Mouse (Mus musculus) liver, embryonic 16.5 days (tissue): ENCODE measurements around the gene Tlx3. TPM values are rescaled to one million over a fixed set of nuclear protein-coding genes. Genes with fewer than 3 reads are reported as not detected.

ENCODE experiments used
- ATAC-seq: fragments of 200-750 bp; cut with Nextera tagmentation; 2 replicates; pipeline ENCODE4 v1.8.0; 2017; ENCODE audit warnings: low read depth, mild to moderate bottlenecking, moderate number of reproducible peaks, moderate library complexity
- H3K27ac ChIP-seq: fragments of 300-500 bp; sonication (generic); 2 replicates; pipeline ENCODE4 v1.5.1; 2014; ENCODE audit warnings: mild to moderate bottlenecking, low read length
- H3K27me3 ChIP-seq: fragments of 300-500 bp; sonication (generic); 2 replicates; pipeline ENCODE4 v1.6.1; 2014; ENCODE audit warnings: low read depth, low read length, mixed read lengths; ENCODE audit not compliant: control insufficient read depth, insufficient read depth
- H3K36me3 ChIP-seq: fragments of 300-500 bp; sonication (generic); 2 replicates; pipeline ENCODE4 v1.6.1; 2014; ENCODE audit warnings: mild to moderate bottlenecking; ENCODE audit not compliant: control insufficient read depth, insufficient read depth
- H3K4me1 ChIP-seq: fragments of 300-500 bp; sonication (generic); 2 replicates; pipeline ENCODE4 v1.6.1; 2014; ENCODE audit warnings: low read depth, low read length, mixed read lengths; ENCODE audit not compliant: control insufficient read depth
- H3K4me2 ChIP-seq: fragments of 300-500 bp; sonication (generic); 2 replicates; pipeline ENCODE4 v1.6.1; 2014; ENCODE audit warnings: low read depth, low read length, mixed read lengths
- H3K4me3 ChIP-seq: fragments of 300-500 bp; sonication (generic); 2 replicates; pipeline ENCODE4 v1.5.1; 2014; ENCODE audit warnings: low read depth, mild to moderate bottlenecking, low read length
- H3K9ac ChIP-seq: fragments of 300-500 bp; sonication (generic); 2 replicates; pipeline ENCODE4 v1.6.1; 2014; ENCODE audit warnings: low read depth, low read length
- H3K9me3 ChIP-seq: fragments of 300-500 bp; sonication (generic); replicated peaks from 2 replicates; pipeline ENCODE4 v1.6.1; 2016; ENCODE audit warnings: low read length; ENCODE audit not compliant: control insufficient read depth
- WGBS: fragments of 180-500 bp; shearing (Covaris S2); extraction: QIAGEN DNeasy Blood & Tissue Kit; methylation state at CpG from one replicate; pipeline ENCODE4 v1.1.7; 2014; ENCODE audit not compliant: insufficient replicate concordance; 5-methylcytosine and 5-hydroxymethylcytosine counted together
- polyA plus RNA-seq: library from polyadenylated mRNA; unstranded; fragments of >200 nt; fragmentation: Nextera tagmentation; extraction: Ambion mirVana; gene quantifications from 2 replicates; pipeline ENCODE4 v1.2.1, GENCODE M21; 2015

Tlx3 gene
- polyA plus RNA-seq, 1 experiment from 2014 or later = not detected

DNA sequence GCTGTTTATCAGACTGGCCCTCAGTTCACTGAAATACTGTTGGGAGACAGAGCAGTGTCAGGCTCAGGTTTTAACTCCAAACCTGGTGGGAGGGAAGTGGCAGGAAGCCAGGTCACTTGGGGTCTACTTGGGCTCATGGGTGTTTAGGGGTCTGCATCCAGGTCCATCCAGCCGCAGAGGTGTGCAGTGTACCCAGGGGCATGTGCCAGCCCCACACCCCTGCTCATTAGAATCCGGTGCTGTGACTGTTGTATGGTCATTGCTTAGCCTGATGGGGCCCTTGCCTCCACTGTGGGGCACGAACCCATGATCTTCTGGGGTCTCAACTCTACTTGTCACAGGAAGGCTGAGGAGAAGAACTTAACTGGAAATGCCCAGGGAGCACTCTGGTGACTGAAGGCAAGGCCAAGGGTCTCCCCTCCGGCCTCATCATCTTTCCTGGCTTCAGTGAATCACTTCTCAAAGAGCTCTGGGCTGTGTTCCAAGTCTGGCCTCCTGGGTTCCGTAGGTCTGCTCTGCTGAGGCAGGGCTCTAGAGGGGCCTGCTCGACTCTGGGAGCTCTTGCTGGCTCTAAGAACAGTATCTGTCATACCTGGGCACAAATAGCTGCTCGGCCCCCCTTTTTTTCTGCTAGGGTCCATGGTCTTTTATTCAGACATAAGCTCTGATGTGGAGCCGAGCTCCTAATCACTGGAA, 14.1 kb upstream of the Tlx3 start:
- ATAC-seq = no peak

DNA sequence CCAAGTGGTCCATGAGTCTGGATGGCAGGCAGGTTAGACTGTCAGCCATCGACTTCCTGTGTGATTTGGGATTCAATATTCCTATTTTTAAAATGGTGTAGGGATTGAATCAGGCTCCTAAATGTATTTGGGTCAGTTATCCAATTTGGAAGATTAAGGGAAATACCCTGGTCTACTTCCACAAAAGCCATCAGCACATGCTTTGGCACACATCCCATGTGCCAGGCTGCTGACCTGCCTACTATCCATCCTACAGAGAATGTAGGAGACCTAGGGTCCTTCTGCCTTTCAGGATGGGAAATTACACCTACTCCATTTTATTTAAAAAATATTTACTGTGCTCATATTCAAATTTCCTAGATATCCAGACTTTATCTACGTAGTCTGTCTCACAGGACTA, 4.0 kb upstream of the Tlx3 start:
- WGBS = 55% methylated on average over 2 of the region's 2 CpGs

More for the DNA sequence above, 14.1 kb upstream of the Tlx3 start:
- WGBS = 55% methylated on average over 8 of the region's 8 CpGs
- no peaks in the 10 kb centered on the region for H3K4me1 ChIP-seq
- H3K4me3 ChIP-seq = no peak overlapping the region
- H3K27me3 ChIP-seq = no peaks in the 10 kb centered on the region
- no peak overlapping the region for H3K4me2 ChIP-seq
- H3K9ac ChIP-seq = no peak overlapping the region
- no peaks in the 10 kb centered on the region for H3K9me3 ChIP-seq
- no peak overlapping the region for H3K27ac ChIP-seq
- H3K36me3 ChIP-seq = no peaks in the 10 kb centered on the region

DNA sequence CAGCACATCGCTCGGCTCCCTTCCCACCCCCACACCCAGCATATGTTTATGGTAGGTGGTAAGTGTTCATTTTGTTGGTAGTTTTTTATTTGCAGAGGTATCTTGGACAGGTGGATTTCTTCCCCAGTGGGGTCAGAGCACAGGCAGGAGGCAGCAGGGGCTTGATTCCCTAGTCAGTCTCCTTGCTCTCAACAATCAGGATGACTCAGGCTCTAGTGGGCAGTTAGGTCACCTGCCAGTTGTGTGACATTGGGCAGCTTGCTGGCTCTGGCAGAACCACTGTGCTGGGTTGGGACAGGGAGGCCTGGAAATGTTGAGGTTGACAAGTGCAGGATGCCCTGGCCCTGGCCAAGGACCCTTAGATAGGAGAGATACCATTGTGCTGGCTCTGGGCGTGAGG, 1.6 kb upstream of the Tlx3 start:
- 14% methylated on average over 3 of the region's 3 CpGs for WGBS
- Histone ChIP-seq H3K27ac (no peak overlapping the region), H3K36me3 (no peaks in the 10 kb centered on the region), H3K27me3 (peaks cover 77% of the 10 kb centered on the region), H3K9me3 (no peaks in the 10 kb centered on the region), H3K4me2 (no peak overlapping the region), H3K9ac (no peak overlapping the region), H3K4me1 (peaks cover 2% of the 10 kb centered on the region), H3K4me3 (no peak overlapping the region)
- ATAC-seq = no peak

More for the DNA sequence above, 4.0 kb upstream of the Tlx3 start:
- H3K4me3 ChIP-seq = no peak overlapping the region
- no peak overlapping the region for H3K27ac ChIP-seq
- no peaks in the 10 kb centered on the region for H3K9me3 ChIP-seq
- no peak overlapping the region for H3K4me2 ChIP-seq
- ATAC-seq = no peak
- H3K36me3 ChIP-seq = no peaks in the 10 kb centered on the region
- no peaks in the 10 kb centered on the region; the same call in 1 of the 2 replicates for H3K4me1 ChIP-seq
- H3K27me3 ChIP-seq = peaks cover 53% of the 10 kb centered on the region
- H3K9ac ChIP-seq = no peak overlapping the region

DNA sequence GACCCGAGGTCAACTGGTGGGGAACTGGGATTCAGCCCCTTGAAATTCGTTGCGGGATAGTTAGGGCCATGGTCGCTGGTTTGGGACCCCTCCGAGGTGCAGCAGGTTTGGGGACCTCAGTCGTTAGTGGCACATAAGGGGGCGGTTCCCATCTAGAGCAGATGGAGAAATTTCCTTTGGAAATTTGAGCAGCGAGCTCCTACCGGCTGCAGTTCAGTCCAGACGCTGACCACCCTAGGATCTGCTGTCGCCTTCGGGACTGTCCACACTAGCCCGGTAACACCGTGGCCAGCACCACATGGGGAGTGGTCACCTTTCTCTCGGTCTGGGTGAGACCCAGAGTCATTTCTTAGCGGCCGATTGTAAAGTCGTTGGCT, 928 bp upstream of the Tlx3 start:
- no peak overlapping the region for H3K9ac ChIP-seq
- no peak overlapping the region for H3K4me2 ChIP-seq
- H3K27ac ChIP-seq = no peak overlapping the region
- H3K4me3 ChIP-seq = no peak overlapping the region
- no peaks in the 10 kb centered on the region for H3K36me3 ChIP-seq
- H3K27me3 ChIP-seq = peaks cover 84% of the 10 kb centered on the region
- under 1% methylated on average over 18 of the region's 18 CpGs for WGBS
- no peak for ATAC-seq
- H3K4me1 ChIP-seq = peaks cover 2% of the 10 kb centered on the region
- no peaks in the 10 kb centered on the region for H3K9me3 ChIP-seq

DNA sequence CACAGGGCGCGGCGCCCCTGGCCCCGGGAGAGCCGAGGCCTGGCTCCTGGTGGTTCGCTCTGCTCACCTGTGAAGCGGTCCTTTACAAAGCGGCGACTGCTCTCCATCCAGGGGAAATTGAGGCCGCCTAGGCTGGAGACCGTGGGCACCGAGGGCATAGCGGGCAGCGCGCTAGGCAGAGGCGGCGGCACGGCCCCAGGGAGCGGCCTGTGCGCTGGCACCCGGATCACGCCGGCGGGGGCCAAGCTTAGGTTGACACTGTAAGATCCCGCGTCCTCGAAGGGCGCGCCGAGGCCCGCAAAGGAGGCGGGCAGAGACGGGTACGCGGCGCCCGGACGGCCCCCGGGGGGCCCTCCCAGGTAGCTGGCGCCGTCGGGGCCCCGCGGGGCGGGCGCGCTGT, 417 bp downstream of the Tlx3 start:
- Histone ChIP-seq H3K27ac (no peak overlapping the region), H3K4me1 (peaks cover 2% of the 10 kb centered on the region), H3K9me3 (no peaks in the 10 kb centered on the region), H3K4me2 (0 out of 2 replicates have a peak overlapping the region, but pooled peaks have one; percentile 9), H3K36me3 (no peaks in the 10 kb centered on the region), H3K9ac (no peak overlapping the region), H3K4me3 (peak overlapping the region; percentile 1; the same call in 1 of the 2 replicates), H3K27me3 (peaks cover 97% of the 10 kb centered on the region)
- no peak for ATAC-seq
- WGBS = 1% methylated on average over 41 of the region's 47 CpGs

DNA sequence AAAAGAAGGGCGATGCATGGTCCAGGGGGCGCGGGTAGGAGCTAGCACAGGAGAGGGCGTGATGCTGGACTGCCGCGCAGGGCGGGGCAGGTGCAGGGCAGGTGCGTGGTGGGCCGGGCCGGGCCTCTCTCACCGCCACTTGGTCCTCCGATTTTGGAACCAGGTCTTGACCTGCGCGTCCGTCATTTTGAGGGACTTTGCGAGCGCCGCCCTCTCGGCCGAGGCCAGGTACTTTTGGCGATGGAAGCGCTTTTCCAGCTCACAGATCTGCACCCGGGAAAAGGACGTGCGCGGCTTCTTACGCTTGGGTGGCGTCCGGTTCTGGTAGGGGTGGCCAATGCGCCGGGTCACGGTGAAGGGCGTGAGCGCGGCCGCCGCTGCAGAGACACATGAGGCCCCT, 1.1 kb downstream of the Tlx3 start:
- 1% methylated on average over 37 of the region's 37 CpGs for WGBS
- Histone ChIP-seq H3K27me3 (peaks cover 99% of the 10 kb centered on the region), H3K27ac (no peak overlapping the region), H3K36me3 (no peaks in the 10 kb centered on the region), H3K4me3 (no peak overlapping the region), H3K9ac (no peak overlapping the region), H3K9me3 (no peaks in the 10 kb centered on the region), H3K4me2 (no peak overlapping the region), H3K4me1 (peaks cover 2% of the 10 kb centered on the region)
- ATAC-seq = no peak

DNA sequence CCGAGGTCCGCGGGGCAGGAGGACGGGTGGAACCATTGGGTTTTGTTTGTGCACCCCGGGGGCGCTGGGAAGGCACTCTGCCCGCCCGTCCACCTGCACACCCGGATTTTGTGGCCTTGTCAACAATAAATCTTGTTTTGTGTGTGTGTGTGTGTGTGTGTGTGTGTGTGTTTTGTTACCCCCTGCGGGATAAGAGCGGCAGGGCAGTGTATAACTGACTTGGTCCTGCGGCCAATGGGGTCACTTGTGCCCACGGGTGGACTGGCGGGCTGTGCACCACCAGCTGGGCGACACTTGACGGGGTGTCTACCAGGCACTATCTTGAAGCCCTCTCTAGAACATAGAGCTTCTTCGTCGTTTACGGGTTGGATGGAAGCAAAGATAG, 1.8 kb downstream of the Tlx3 start:
- Histone ChIP-seq H3K27me3 (peaks cover 100% of the 10 kb centered on the region), H3K4me2 (no peak overlapping the region), H3K4me3 (no peak overlapping the region), H3K36me3 (no peaks in the 10 kb centered on the region), H3K27ac (no peak overlapping the region), H3K9me3 (no peaks in the 10 kb centered on the region), H3K9ac (no peak overlapping the region), H3K4me1 (peaks cover 2% of the 10 kb centered on the region)
- 2% methylated on average over 19 of the region's 19 CpGs for WGBS
- ATAC-seq = no peak

DNA sequence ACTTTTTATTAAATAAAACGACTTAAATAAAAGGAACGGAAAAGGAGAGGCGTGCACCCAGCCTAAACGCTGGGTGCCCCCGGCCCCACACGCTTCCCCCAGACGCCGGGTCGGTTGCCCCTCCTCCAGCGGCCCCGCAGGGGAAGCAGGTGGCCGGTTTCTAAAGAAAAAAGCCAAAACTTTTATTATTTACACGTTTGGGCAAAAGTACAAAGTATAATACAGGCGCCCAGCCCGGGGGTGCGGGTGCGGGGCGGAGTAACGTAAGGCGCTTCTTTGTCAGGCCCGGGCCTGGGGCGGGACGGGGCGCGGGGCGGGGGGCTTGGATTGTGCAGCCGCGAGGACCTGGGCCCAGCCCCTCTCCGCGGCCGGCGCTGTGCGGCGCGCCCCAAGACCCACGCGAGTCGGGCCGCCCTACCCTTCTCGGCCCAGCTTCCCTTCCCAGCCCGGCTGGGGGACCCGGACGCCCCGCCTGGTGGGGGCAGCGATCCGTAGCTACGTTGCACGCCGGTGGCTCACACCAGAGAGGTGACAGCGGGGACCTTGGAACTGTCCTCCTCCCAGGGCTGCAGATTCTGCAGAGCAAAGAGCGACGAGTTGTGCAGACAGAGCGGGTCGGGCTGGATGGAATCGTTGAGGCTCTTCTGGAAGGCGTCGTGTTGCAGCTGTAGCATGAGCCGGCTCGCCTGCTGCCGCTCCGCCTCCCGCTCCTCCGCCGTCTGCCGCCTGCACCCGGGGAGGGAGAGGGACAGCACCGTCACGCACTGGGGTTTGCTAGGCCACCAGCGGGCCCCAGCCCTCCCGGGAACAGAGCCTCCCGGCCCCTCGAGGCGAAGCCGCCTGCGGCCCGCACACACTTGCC, 2.4 kb downstream of the Tlx3 start:
- H3K9me3 ChIP-seq = no peaks in the 10 kb centered on the region
- no peak for ATAC-seq
- H3K4me2 ChIP-seq = peak overlapping the region; percentile 27; the same call in 1 of the 2 replicates
- no peak overlapping the region for H3K27ac ChIP-seq
- H3K9ac ChIP-seq = no peak overlapping the region
- peaks cover 2% of the 10 kb centered on the region for H3K4me1 ChIP-seq
- under 1% methylated on average over 76 of the region's 76 CpGs for WGBS
- peaks cover 100% of the 10 kb centered on the region for H3K27me3 ChIP-seq
- H3K36me3 ChIP-seq = no peaks in the 10 kb centered on the region
- H3K4me3 ChIP-seq = peak overlapping the region; percentile 18; the same call in 1 of the 2 replicates
